Mouse (Mus musculus) lung, adult 2 months (tissue): ENCODE measurements at regions not wholly inside any gene's neighbourhood (a gene's known extent, or its start where the extent isn't known, plus 50 kb on each side); places are given as distances from the start of the nearest gene placed in this dataset.

ENCODE experiments used
- CTCF ChIP-seq: fragments of 200-500 bp; IDR thresholded peaks from 2 replicates; pipeline ENCODE4 v1.5.1; 2011; ENCODE audit warnings: mild to moderate bottlenecking, low read length, control low read depth; ENCODE audit not compliant: insufficient read depth
- POLR2A ChIP-seq: fragments of 200-500 bp; IDR thresholded peaks from 2 replicates; pipeline ENCODE4 v1.6.1; 2011; ENCODE audit warnings: low read depth, mild to moderate bottlenecking, control low read depth, low read length, borderline replicate concordance; ENCODE audit errors: extremely low read depth

DNA sequence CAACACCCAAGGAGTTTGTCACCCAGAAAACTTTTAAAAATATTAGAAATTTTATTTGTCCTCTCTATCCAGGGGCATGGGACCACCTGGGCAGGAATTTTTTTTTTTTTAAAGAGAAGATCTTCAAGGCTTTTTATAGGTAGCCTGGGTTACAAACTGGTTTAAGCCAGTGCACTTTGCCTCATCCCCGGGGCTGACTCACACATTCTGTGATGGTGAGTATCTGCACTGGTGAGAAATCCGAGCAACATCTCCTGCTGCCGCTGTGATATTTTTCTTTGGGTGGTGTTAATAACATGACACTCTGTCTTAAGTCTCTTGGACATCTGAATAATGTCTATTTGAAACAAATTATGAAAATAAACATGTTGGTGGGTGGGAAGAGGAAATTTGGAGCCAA, 327.8 kb downstream of the Foxa2 start:
- TF ChIP-seq CTCF (no peak), POLR2A (no peak)
